Mouse (Mus musculus) stomach, postnatal 0 days (tissue): ENCODE results near the gene Smoc1. TPM values are rescaled to one million over a fixed set of nuclear protein-coding genes. Genes with fewer than 3 reads are reported as not detected.

Experiments
- ATAC-seq: fragments of 200-750 bp; cut with Nextera tagmentation; 2 replicates; pipeline ENCODE4 v1.8.0; 2017; ENCODE audit not compliant: low FRiP score, low TSS enrichment
- DNase-seq: peaks from one replicate; pipeline ENCODE4 v3.0.0-alpha.2; 2016; ENCODE audit warnings: low spot score
- H3K27ac ChIP-seq: fragments of 300-500 bp; sonication (generic); replicated peaks from 2 replicates; pipeline ENCODE4 v1.5.1; 2014; ENCODE audit warnings: mild to moderate bottlenecking, control low read depth
- H3K27me3 ChIP-seq: fragments of 300-500 bp; sonication (generic); 2 replicates; pipeline ENCODE4 v1.6.1; 2014; ENCODE audit warnings: low read length; ENCODE audit not compliant: control insufficient read depth, insufficient read depth
- H3K36me3 ChIP-seq: fragments of 300-500 bp; sonication (generic); 2 replicates; pipeline ENCODE4 v1.6.1; 2014; ENCODE audit warnings: low read length, mixed read lengths; ENCODE audit not compliant: control insufficient read depth, insufficient read depth
- H3K4me1 ChIP-seq: fragments of 300-500 bp; sonication (generic); replicated peaks from 2 replicates; pipeline ENCODE4 v1.6.1; 2014; ENCODE audit warnings: antibody characterized with exemption; ENCODE audit not compliant: control insufficient read depth, insufficient read depth
- H3K4me2 ChIP-seq: fragments of 300-500 bp; sonication (generic); replicated peaks from 2 replicates; pipeline ENCODE4 v1.6.1; 2014; ENCODE audit warnings: low read depth, mild to moderate bottlenecking, control low read depth, moderate library complexity
- H3K4me3 ChIP-seq: fragments of 300-500 bp; sonication (generic); 2 replicates; pipeline ENCODE4 v1.5.1; 2014; ENCODE audit warnings: low read depth, low read length, control low read depth
- H3K9ac ChIP-seq: fragments of 300-500 bp; sonication (generic); 2 replicates; pipeline ENCODE4 v1.6.1; 2014; ENCODE audit warnings: mild to moderate bottlenecking, low read length, control low read depth, mixed read lengths
- H3K9me3 ChIP-seq: fragments of 300-500 bp; sonication (generic); 2 replicates; pipeline ENCODE4 v1.6.1; 2016; ENCODE audit warnings: low read length; ENCODE audit not compliant: control insufficient read depth
- CTCF ChIP-seq: IDR thresholded peaks from 2 replicates; pipeline ENCODE4 v1.5.1; 2016; ENCODE audit warnings: antibody characterized with exemption, low read depth, mild to moderate bottlenecking, moderate library complexity
- EP300 ChIP-seq: optimal IDR thresholded peaks from 2 replicates; pipeline ENCODE3; 2016; ENCODE audit warnings: antibody characterized with exemption
- WGBS: fragments of 180-500 bp; shearing (Covaris S2); extraction: QIAGEN DNeasy Blood & Tissue Kit; methylation state at CpG from one replicate; pipeline ENCODE4 v1.1.7; 2014; 5-methylcytosine and 5-hydroxymethylcytosine counted together
- polyA plus RNA-seq: library from polyadenylated mRNA; unstranded; fragments of >200 nt; fragmentation: Nextera tagmentation; extraction: Ambion mirVana; gene quantifications from 2 replicates; pipeline ENCODE4 v1.2.1, GENCODE M21; 2015

Smoc1 gene
- polyA plus RNA-seq, 1 experiment from 2014 or later = 0.65 TPM

- Histone ChIP-seq H3K36me3 (no peaks in the 10 kb centered on the region), H3K27me3 (no peaks in the 10 kb centered on the region), H3K9ac (no peak overlapping the region), H3K4me1 (no peaks in the 10 kb centered on the region), H3K27ac (no peak overlapping the region), H3K4me3 (no peak overlapping the region), H3K9me3 (no peaks in the 10 kb centered on the region), H3K4me2 (no peak overlapping the region)
- ATAC-seq (no peak), DNase-seq (no peak)
- no peak for TF ChIP-seq CTCF
- no peak for TF ChIP-seq EP300
- 90% methylated on average over 4 of the region's 4 CpGs for WGBS
These were observed 159.5 kb downstream of the Smoc1 start for GRCm38 (mm10) chr12:81186081-81186480.

GRCm38 (mm10) chr12:81186668-81187067 is 160.1 kb downstream of the Smoc1 start:
- 86% methylated on average over 3 of the region's 3 CpGs for WGBS
- DNase-seq = no peak
- no peaks in the 10 kb centered on the region for H3K36me3 ChIP-seq

GRCm38 (mm10) chr12:81188423-81188822 is 161.8 kb downstream of the Smoc1 start:
- no peak overlapping the region for H3K27ac ChIP-seq
- no peaks in the 10 kb centered on the region for H3K9me3 ChIP-seq
- no peak for ATAC-seq
- no peaks in the 10 kb centered on the region for H3K4me1 ChIP-seq
- TF ChIP-seq EP300 (no peak), CTCF (no peak)
- H3K27me3 ChIP-seq = no peaks in the 10 kb centered on the region
- 72% methylated on average over 3 of the region's 3 CpGs for WGBS
- H3K36me3 ChIP-seq = no peaks in the 10 kb centered on the region
- H3K9ac ChIP-seq = no peak overlapping the region
- no peak overlapping the region for H3K4me3 ChIP-seq
- no peak overlapping the region for H3K4me2 ChIP-seq
- DNase-seq = no peak

More at GRCm38 (mm10) chr12:81186668-81187067, 160.1 kb downstream of the Smoc1 start:
- ATAC-seq = no peak
- H3K9me3 ChIP-seq = no peaks in the 10 kb centered on the region
- no peaks in the 10 kb centered on the region for H3K4me1 ChIP-seq
- no peak overlapping the region for H3K4me2 ChIP-seq
- H3K9ac ChIP-seq = no peak overlapping the region
- no peaks in the 10 kb centered on the region for H3K27me3 ChIP-seq
- no peak overlapping the region for H3K27ac ChIP-seq
- no peak overlapping the region for H3K4me3 ChIP-seq
- TF ChIP-seq EP300 (no peak), CTCF (no peak)

GRCm38 (mm10) chr12:81188996-81189395 is 162.4 kb downstream of the Smoc1 start:
- ATAC-seq (no peak), DNase-seq (no peak)
- no peaks in the 10 kb centered on the region for H3K4me1 ChIP-seq
- H3K4me3 ChIP-seq = no peak overlapping the region
- no peaks in the 10 kb centered on the region for H3K27me3 ChIP-seq
- H3K36me3 ChIP-seq = no peaks in the 10 kb centered on the region
- H3K27ac ChIP-seq = no peak overlapping the region
- TF ChIP-seq CTCF = no peak
- TF ChIP-seq EP300 = no peak
- H3K9ac ChIP-seq = no peak overlapping the region
- no peak overlapping the region for H3K4me2 ChIP-seq
- H3K9me3 ChIP-seq = no peaks in the 10 kb centered on the region
- WGBS = 90% methylated on average over 4 of the region's 4 CpGs

GRCm38 (mm10) chr12:81189636-81190035 is 163.0 kb downstream of the Smoc1 start:
- Histone ChIP-seq H3K9ac (no peak overlapping the region), H3K36me3 (no peaks in the 10 kb centered on the region), H3K4me3 (no peak overlapping the region), H3K27me3 (no peaks in the 10 kb centered on the region), H3K27ac (no peak overlapping the region), H3K4me2 (no peak overlapping the region), H3K9me3 (no peaks in the 10 kb centered on the region), H3K4me1 (no peaks in the 10 kb centered on the region)
- no peak for ATAC-seq
- WGBS = 88% methylated on average over 1 of the region's 1 CpGs
- no peak for DNase-seq
- TF ChIP-seq CTCF (no peak), EP300 (no peak)

- no peak overlapping the region for H3K27ac ChIP-seq
- no peak for DNase-seq
- H3K9ac ChIP-seq = no peak overlapping the region
- no peaks in the 10 kb centered on the region for H3K4me1 ChIP-seq
- no peaks in the 10 kb centered on the region for H3K36me3 ChIP-seq
- no peaks in the 10 kb centered on the region for H3K27me3 ChIP-seq
- no peak for ATAC-seq
- 71% methylated on average over 2 of the region's 2 CpGs for WGBS
- no peak for TF ChIP-seq CTCF
- no peak for TF ChIP-seq EP300
- H3K4me3 ChIP-seq = no peak overlapping the region
- H3K9me3 ChIP-seq = no peaks in the 10 kb centered on the region
- H3K4me2 ChIP-seq = no peak overlapping the region
These were observed 167.4 kb downstream of the Smoc1 start for GRCm38 (mm10) chr12:81193968-81194367.
